Mouse (Mus musculus): Measurements from ENCODE around the gene Rab5b. TPM values are rescaled to one million over a fixed set of nuclear protein-coding genes. Genes with fewer than 3 reads are reported as not detected.

Rab5b gene
- polyA plus RNA-seq, 1 experiment from 2014 or later: 54.0 TPM

DNA sequence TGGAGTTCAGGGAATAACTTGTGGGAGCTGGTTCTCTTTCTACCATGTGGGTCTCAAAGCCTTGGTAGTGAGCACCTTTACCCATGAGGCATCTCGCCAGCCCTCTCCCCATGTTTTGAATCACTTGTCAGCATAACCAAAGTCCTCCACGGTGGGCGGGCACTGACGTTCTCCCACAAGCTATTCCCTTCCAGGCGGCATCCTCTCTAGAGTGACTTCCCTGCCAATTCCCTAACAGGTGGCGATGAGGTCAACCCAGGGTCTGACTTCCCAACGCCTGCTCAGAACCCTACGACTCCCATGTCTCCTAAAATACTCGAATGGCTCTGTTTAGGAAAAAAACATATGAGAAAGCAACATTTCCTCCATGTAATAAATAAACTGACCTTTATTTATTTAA lies 38.2 kb downstream of the Rab5b start:
- WGBS: 46% methylated on average over 9 of the region's 9 CpGs
- Histone ChIP-seq H3K36me3 (ENCODE audit: control insufficient read depth, insufficient read depth, low read length) (no peaks in the 10 kb centered on the region), H3K4me3 (ENCODE audit: low read depth, low read length) (no peak overlapping the region), H3K9ac (ENCODE audit: low read length) (no peak overlapping the region), H3K9me3 (ENCODE audit: control insufficient read depth, low read length) (no peaks in the 10 kb centered on the region), H3K4me2 (replicated peaks; ENCODE audit: low read depth) (no peak overlapping the region), H3K27me3 (ENCODE audit: control insufficient read depth, insufficient read depth, low read length) (no peaks in the 10 kb centered on the region), H3K27ac (replicated peaks) (no peak overlapping the region), H3K4me1 (replicated peaks; ENCODE audit: control insufficient read depth, insufficient read depth) (no peaks in the 10 kb centered on the region)
- DNase-seq (ENCODE audit: low spot score) (no peak), ATAC-seq (ENCODE audit: low FRiP score, low TSS enrichment) (no peak)
- no peak for TF ChIP-seq CTCF (IDR thresholded peaks at IDR 0.05; ENCODE audit: low read depth)
- TF ChIP-seq EP300 (optimal IDR thresholded peaks at IDR 0.05): no peak

DNA sequence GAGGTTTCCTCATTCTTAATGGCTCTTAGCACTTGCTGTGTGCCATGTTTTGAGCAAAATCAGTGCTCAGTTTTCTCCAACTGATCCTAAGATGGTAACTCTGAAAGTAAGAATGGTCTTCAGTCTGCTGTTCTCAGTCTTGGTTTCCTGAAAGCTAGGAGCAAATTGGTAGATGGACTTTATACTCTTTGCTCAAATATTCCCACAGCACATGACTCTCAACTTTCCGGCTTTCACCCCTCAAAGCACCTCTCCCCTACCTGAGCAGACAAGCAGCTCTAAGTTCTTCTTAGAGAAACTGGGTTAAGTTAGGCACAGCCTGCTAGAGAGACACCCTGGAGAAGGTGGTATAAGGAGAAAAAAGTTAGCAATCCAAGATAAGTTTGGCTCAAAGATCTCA lies 39.3 kb downstream of the Rab5b start:
- Histone ChIP-seq H3K9me3 (ENCODE audit: control insufficient read depth, low read length) (no peaks in the 10 kb centered on the region), H3K27ac (replicated peaks) (no peak overlapping the region), H3K27me3 (ENCODE audit: control insufficient read depth, insufficient read depth, low read length) (no peaks in the 10 kb centered on the region), H3K4me1 (replicated peaks; ENCODE audit: control insufficient read depth, insufficient read depth) (no peaks in the 10 kb centered on the region), H3K9ac (ENCODE audit: low read length) (no peak overlapping the region), H3K36me3 (ENCODE audit: control insufficient read depth, insufficient read depth, low read length) (no peaks in the 10 kb centered on the region), H3K4me2 (replicated peaks; ENCODE audit: low read depth) (no peak overlapping the region), H3K4me3 (ENCODE audit: low read depth, low read length) (no peak overlapping the region)
- no peak for ATAC-seq (ENCODE audit: low FRiP score, low TSS enrichment)
- no peak for DNase-seq (ENCODE audit: low spot score)
- 64% methylated on average over 1 of the region's 1 CpGs for WGBS
- TF ChIP-seq EP300 (optimal IDR thresholded peaks at IDR 0.05): no peak

- no peaks in the 10 kb centered on the region for H3K4me1 ChIP-seq (replicated peaks; ENCODE audit: control insufficient read depth, insufficient read depth)
- 40% methylated on average over 3 of the region's 3 CpGs for WGBS
- H3K9ac ChIP-seq (ENCODE audit: low read length): no peak overlapping the region
- H3K36me3 ChIP-seq (ENCODE audit: control insufficient read depth, insufficient read depth, low read length): no peaks in the 10 kb centered on the region
- TF ChIP-seq EP300 (optimal IDR thresholded peaks at IDR 0.05) (no peak), CTCF (IDR thresholded peaks at IDR 0.05; ENCODE audit: low read depth) (no peak)
- no peak overlapping the region for H3K27ac ChIP-seq (replicated peaks)
- H3K4me3 ChIP-seq (ENCODE audit: low read depth, low read length): no peak overlapping the region
- ATAC-seq (ENCODE audit: low FRiP score, low TSS enrichment): peak; percentile 68; the same call in 1 of the 2 replicates
- no peaks in the 10 kb centered on the region for H3K27me3 ChIP-seq (ENCODE audit: control insufficient read depth, insufficient read depth, low read length)
- DNase-seq (ENCODE audit: low spot score): no peak
- no peaks in the 10 kb centered on the region for H3K9me3 ChIP-seq (ENCODE audit: control insufficient read depth, low read length)
- no peak overlapping the region for H3K4me2 ChIP-seq (replicated peaks; ENCODE audit: low read depth)
Measured at GRCm38 (mm10) chr10:128655254-128655653, 40.8 kb downstream of the Rab5b start.

GRCm38 (mm10) chr10:128653866-128654265 lies 42.2 kb downstream of the Rab5b start:
- Histone ChIP-seq H3K4me2 (replicated peaks; ENCODE audit: low read depth) (no peak overlapping the region), H3K9me3 (ENCODE audit: control insufficient read depth, low read length) (no peaks in the 10 kb centered on the region), H3K27me3 (ENCODE audit: control insufficient read depth, insufficient read depth, low read length) (no peaks in the 10 kb centered on the region), H3K4me3 (ENCODE audit: low read depth, low read length) (no peak overlapping the region), H3K27ac (replicated peaks) (no peak overlapping the region), H3K9ac (ENCODE audit: low read length) (no peak overlapping the region), H3K36me3 (ENCODE audit: control insufficient read depth, insufficient read depth, low read length) (no peaks in the 10 kb centered on the region), H3K4me1 (replicated peaks; ENCODE audit: control insufficient read depth, insufficient read depth) (no peaks in the 10 kb centered on the region)
- DNase-seq (ENCODE audit: low spot score): no peak
- 72% methylated on average over 4 of the region's 4 CpGs for WGBS
- ATAC-seq (ENCODE audit: low FRiP score, low TSS enrichment): no peak
- TF ChIP-seq CTCF (IDR thresholded peaks at IDR 0.05; ENCODE audit: low read depth) (no peak), EP300 (optimal IDR thresholded peaks at IDR 0.05) (no peak)

DNA sequence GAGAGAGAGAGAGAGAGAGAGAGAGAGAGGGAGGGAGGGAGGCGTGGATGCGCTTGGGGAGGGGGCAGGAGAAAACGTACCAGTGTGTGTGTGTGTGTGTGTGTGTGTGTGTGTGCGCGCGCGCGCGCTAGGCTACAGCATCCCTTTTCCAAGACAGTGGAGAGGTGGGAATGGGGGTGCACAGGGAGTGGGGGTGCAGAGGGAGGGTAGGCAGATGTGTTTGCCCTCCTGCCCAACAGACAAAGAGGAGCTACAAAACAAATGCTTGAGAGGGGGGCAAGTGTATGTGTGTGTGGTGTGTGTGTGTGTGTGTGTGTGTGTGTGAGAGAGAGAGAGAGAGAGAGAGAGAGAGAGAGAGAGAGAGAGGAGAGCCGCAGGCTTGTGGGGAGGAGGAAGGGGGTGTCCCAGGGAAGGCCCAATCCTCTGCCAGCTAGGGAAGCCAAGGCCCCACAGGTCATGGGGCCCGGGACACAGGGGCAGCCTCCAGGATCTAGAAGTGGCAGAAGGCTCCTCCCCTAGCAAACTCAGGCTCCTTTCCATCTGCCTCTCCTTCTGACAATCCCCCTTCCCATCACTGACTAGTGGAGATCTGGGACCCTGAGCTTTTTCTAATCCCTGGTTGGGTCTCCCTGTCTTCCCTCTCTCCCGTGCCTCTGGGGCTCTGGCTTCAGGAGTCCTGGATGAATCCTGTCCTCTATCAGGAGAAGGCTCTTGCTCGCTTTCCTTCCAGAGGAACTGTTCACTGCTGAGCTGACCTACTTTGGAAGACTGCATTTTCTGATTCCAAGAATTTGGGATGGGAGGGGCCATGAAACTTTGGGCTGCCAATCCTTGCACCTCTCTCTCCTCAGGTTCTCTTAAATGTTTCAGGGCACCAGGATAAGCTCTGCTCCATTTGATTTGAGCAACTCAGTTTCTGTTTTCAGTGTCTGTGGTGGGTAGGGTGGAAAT lies 49.6 kb downstream of the Rab5b start:
- ATAC-seq (ENCODE audit: low FRiP score, low TSS enrichment) (peak; percentile 74), DNase-seq (ENCODE audit: low spot score) (peak; percentile 63)
- Histone ChIP-seq H3K27ac (replicated peaks) (peak overlapping the region; percentile 77), H3K36me3 (ENCODE audit: control insufficient read depth, insufficient read depth, low read length) (no peaks in the 10 kb centered on the region), H3K4me2 (replicated peaks; ENCODE audit: low read depth) (peak overlapping the region; percentile 65), H3K9ac (ENCODE audit: low read length) (0 out of 2 replicates have a peak overlapping the region, but pooled peaks have one; percentile 43), H3K4me1 (replicated peaks; ENCODE audit: control insufficient read depth, insufficient read depth) (peaks cover 4% of the 10 kb centered on the region; the same call in 1 of the 2 replicates), H3K27me3 (ENCODE audit: control insufficient read depth, insufficient read depth, low read length) (no peaks in the 10 kb centered on the region), H3K4me3 (ENCODE audit: low read depth, low read length) (peak overlapping the region; percentile 43), H3K9me3 (ENCODE audit: control insufficient read depth, low read length) (no peaks in the 10 kb centered on the region)
- WGBS: 6% methylated on average over 8 of the region's 13 CpGs
- TF ChIP-seq CTCF (IDR thresholded peaks at IDR 0.05; ENCODE audit: low read depth): no peak

Measured in stomach, postnatal 0 days (tissue).